Mouse (Mus musculus) spleen, adult 2 months (tissue): ENCODE results near the gene Mtmr14. TPM values are rescaled to one million over a fixed set of nuclear protein-coding genes. Genes with fewer than 3 reads are reported as not detected.

Experiments
- DNase-seq, 2 experiments: peaks; one replicate each; pipeline versions ENCODE4 v3.0.0 to v3.0.0-alpha.2; 2012 to 2021; ENCODE audit warnings: low spot score in 2 of 2, low read depth in 1 of 2
- H3K27ac ChIP-seq: fragments of 200-500 bp; 2 replicates; pipeline ENCODE4 v1.5.1; 2012; ENCODE audit warnings: low read length, inconsistent platforms; ENCODE audit not compliant: insufficient read depth
- H3K27me3 ChIP-seq: fragments of 200-500 bp; 2 replicates; pipeline ENCODE4 v1.6.1; 2012; ENCODE audit warnings: mild to moderate bottlenecking, moderate library complexity, low read length, inconsistent platforms; ENCODE audit not compliant: control insufficient read depth, insufficient read depth
- H3K36me3 ChIP-seq: fragments of 200-500 bp; 2 replicates; pipeline ENCODE4 v1.6.1; 2012; ENCODE audit warnings: mild to moderate bottlenecking, low read length, inconsistent platforms; ENCODE audit not compliant: control insufficient read depth, insufficient read depth
- H3K4me1 ChIP-seq: fragments of 200-500 bp; 2 replicates; pipeline ENCODE4 v1.6.1; 2011; ENCODE audit warnings: inconsistent platforms; ENCODE audit not compliant: control insufficient read depth, insufficient read depth, insufficient read length
- H3K4me3 ChIP-seq: fragments of 200-500 bp; 2 replicates; pipeline ENCODE4 v1.5.1; 2011; ENCODE audit warnings: mild to moderate bottlenecking, inconsistent platforms; ENCODE audit not compliant: insufficient read depth, insufficient read length; ENCODE audit errors: extremely low read depth
- CTCF ChIP-seq: fragments of 200-500 bp; IDR thresholded peaks from 2 replicates; pipeline ENCODE4 v1.5.1; 2011; ENCODE audit warnings: mild to moderate bottlenecking, inconsistent platforms; ENCODE audit not compliant: insufficient read depth, insufficient read length, insufficient replicate concordance; ENCODE audit errors: extremely low read depth
- POLR2A ChIP-seq: fragments of 200-500 bp; IDR thresholded peaks from 2 replicates; pipeline ENCODE4 v1.6.1; 2011; ENCODE audit warnings: low read depth, low read length, inconsistent platforms
- WGBS: fragments of 180-500 bp; shearing (Covaris S2); methylation state at CpG from one replicate; pipeline ENCODE4 v1.1.7; 2018; 5-methylcytosine and 5-hydroxymethylcytosine counted together
- polyA plus RNA-seq: library from polyadenylated mRNA; depleted of rRNA; stranded (reverse); fragments of >200 nt; gene quantifications from 2 replicates; pipeline ENCODE4 v1.2.3, GENCODE M21; 2012

Mtmr14 gene
- polyA plus RNA-seq, 1 experiment: 47.4 TPM

- Histone ChIP-seq H3K27ac (no peak overlapping the region), H3K27me3 (no peaks in the 10 kb centered on the region), H3K36me3 (no peaks in the 10 kb centered on the region), H3K4me3 (no peak overlapping the region), H3K4me1 (no peaks in the 10 kb centered on the region)
- no peak for DNase-seq
- TF ChIP-seq CTCF (no peak), POLR2A (no peak)
- 90% methylated on average over 5 of the region's 5 CpGs for WGBS
Observed at GRCm38 (mm10) chr6:113301350-113301749, 63.7 kb downstream of the Mtmr14 start.

- peak in 1 of 2 experiments; percentile 46 for DNase-seq
- TF ChIP-seq POLR2A (no peak), CTCF (peak; percentile 20; the same call in 1 of the 2 replicates)
- Histone ChIP-seq H3K27ac (no peak overlapping the region), H3K4me1 (no peaks in the 10 kb centered on the region), H3K27me3 (no peaks in the 10 kb centered on the region), H3K4me3 (no peak overlapping the region), H3K36me3 (no peaks in the 10 kb centered on the region)
- 5% methylated on average over 3 of the region's 3 CpGs for WGBS
Observed at GRCm38 (mm10) chr6:113302258-113302657, 64.6 kb downstream of the Mtmr14 start.

GRCm38 (mm10) chr6:113306322-113306985 is 68.8 kb downstream of the Mtmr14 start:
- TF ChIP-seq POLR2A: no peak; the same call in 1 of the 2 replicates
- no peak for TF ChIP-seq CTCF
- whole genome bisulfite sequencing: 1% methylated on average over 50 of the region's 50 CpGs
- H3K27me3 ChIP-seq: no peaks in the 10 kb centered on the region
- H3K36me3 ChIP-seq: peaks cover 10% of the 10 kb centered on the region
- H3K4me1 ChIP-seq: no peaks in the 10 kb centered on the region; the same call in 1 of the 2 replicates
- H3K27ac ChIP-seq: peak overlapping the region; percentile 99
- DNase-seq: peak; percentile 98 to 100
- H3K4me3 ChIP-seq: peak overlapping the region; percentile 74

- no peaks in the 10 kb centered on the region; the same call in 1 of the 2 replicates for H3K4me1 ChIP-seq
- WGBS: 1% methylated on average over 32 of the region's 32 CpGs
- peak; percentile 15; the same call in 1 of the 2 replicates for TF ChIP-seq POLR2A
- no peak for TF ChIP-seq CTCF
Observed at GRCm38 (mm10) chr6:113306986-113307349, 69.3 kb downstream of the Mtmr14 start, which contains the start of gene Brpf1. Gene Brpf1, plus strand, starts transcription at chr6:113307137.

GRCm38 (mm10) chr6:113307481-113308121 is 70.0 kb downstream of the Mtmr14 start:
- Histone ChIP-seq H3K27me3 (no peaks in the 10 kb centered on the region), H3K36me3 (peaks cover 13% of the 10 kb centered on the region), H3K4me1 (no peaks in the 10 kb centered on the region; the same call in 1 of the 2 replicates), H3K4me3 (peak overlapping the region; percentile 74), H3K27ac (peak overlapping the region; percentile 99)
- under 1% methylated on average over 33 of the region's 34 CpGs for WGBS
- DNase-seq: peak in 1 of 2 experiments; percentile 48
- TF ChIP-seq CTCF (no peak), POLR2A (no peak)

More at GRCm38 (mm10) chr6:113306986-113307349, 69.3 kb downstream of the Mtmr14 start, which contains the start of gene Brpf1:
- Histone ChIP-seq H3K4me3 (peak within 1 kb of the TSS; percentile 74), H3K36me3 (peaks cover 10% of the 10 kb centered on the region), H3K27ac (peak within 1 kb of the TSS; percentile 99), H3K27me3 (no peaks in the 10 kb centered on the region)
- DNase-seq: no peak

- 11% methylated on average over 5 of the region's 5 CpGs for WGBS
- TF ChIP-seq CTCF: peak; percentile 28; the same call in 1 of the 2 replicates
- no peak for TF ChIP-seq POLR2A
- peak overlapping the region; percentile 74; the same call in 1 of the 2 replicates for H3K4me3 ChIP-seq
- DNase-seq: peak in 1 of 2 experiments; percentile 44
- peak overlapping the region; percentile 99 for H3K27ac ChIP-seq
- H3K4me1 ChIP-seq: no peaks in the 10 kb centered on the region; the same call in 1 of the 2 replicates
- H3K27me3 ChIP-seq: no peaks in the 10 kb centered on the region
- peaks cover 14% of the 10 kb centered on the region for H3K36me3 ChIP-seq
Observed at GRCm38 (mm10) chr6:113308141-113308540, 70.5 kb downstream of the Mtmr14 start.

GRCm38 (mm10) chr6:113315972-113316371 is 78.3 kb downstream of the Mtmr14 start:
- H3K36me3 ChIP-seq: peaks cover 60% of the 10 kb centered on the region
- 92% methylated on average over 3 of the region's 3 CpGs for WGBS
- H3K4me3 ChIP-seq: no peak overlapping the region
- H3K27ac ChIP-seq: no peak overlapping the region
- no peaks in the 10 kb centered on the region for H3K4me1 ChIP-seq
- no peak for TF ChIP-seq CTCF
- TF ChIP-seq POLR2A: no peak
- no peaks in the 10 kb centered on the region for H3K27me3 ChIP-seq
- no peak for DNase-seq
